Mouse (Mus musculus) gastrocnemius, postnatal 36 days (tissue): Measurements from ENCODE around the gene Cxcr5. TPM values are rescaled to one million over a fixed set of nuclear protein-coding genes. Genes with fewer than 3 reads are reported as not detected.

Experiments used
- DNase-seq, 2 experiments: peaks; one replicate each; pipeline ENCODE4 v3.0.0; 2022
- intact Hi-C: fragments of 180-260 bp; cut with DNase I; formaldehyde crosslinking; loops from one replicate; pipeline ENCODE4 v1.15.1; 2025
- total RNA-seq, 2 experiments: library from RNA; stranded (reverse); gene quantifications; 2 replicates each; pipeline ENCODE4 v1.2.3; 2021

Gene Cxcr5
- total RNA-seq, 2 experiments from 2014 or later: not detected

DNA sequence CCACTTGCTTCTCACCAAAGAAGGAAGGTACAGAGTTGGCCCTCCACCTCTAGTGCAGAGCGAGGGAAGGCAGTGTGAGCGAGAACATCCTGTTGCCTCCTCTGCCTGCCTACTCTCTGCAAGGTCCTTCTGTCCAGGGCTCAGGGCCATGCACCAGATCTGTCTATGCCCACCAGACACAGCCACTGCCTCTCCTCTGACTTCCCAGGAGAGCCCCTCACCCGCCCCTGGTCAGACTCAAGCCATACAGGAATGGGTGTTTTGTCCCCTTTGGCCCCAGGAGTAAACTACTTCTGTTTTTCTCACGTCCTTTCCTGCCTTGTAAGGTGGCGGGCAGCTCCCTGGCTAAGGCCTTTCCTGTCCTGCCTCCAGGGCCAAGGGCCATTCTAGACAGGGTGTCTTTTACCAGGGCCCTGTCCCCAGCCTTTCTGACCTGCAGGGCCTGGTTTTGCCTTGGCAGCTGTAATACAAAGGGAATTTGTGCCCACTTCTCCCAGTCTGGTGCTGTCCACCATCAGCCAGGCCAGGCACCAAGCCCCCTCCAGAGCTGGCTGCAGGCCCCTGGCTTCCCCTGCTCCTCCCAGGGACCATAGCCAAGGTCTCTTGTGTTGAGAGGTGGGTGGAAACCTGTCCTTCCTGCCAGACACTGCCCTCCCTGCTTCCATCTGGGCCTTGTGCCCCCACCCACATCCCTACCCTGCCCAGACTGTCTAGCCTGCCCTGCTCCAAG lies 50.6 kb downstream of the Cxcr5 start:
- DNase-seq: peak in 1 of 2 experiments; percentile 48
- intact Hi-C loops: loop anchor here (2.0 kb wide), 1 partner anchor 94 kb away; the partner anchor contains the start of gene Ddx6

DNA sequence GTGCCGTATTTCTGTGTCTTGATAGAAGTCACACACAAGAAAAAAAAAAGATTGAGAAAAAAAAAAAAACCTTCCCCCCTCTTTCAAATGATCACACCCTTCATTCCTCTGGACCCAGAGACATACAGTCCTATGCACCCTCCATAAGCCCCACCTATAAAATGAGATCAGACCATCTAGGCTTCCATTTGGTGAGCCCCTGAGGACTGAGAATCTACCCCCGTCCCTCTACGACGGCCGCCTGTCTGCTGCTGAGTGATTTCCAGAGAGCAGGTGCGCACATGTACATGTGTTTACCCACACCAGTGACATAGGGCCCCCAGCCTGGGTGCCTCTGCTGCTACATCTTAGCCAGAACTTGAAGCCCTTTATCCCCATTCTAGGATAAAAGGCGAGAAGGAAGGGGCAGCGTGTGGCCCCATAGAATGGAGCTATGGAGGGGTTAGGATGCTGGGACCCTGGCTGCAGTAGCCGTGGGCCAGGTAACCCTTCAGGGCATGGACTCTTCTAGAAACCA lies 51.3 kb downstream of the Cxcr5 start:
- DNase-seq: no peak
- intact Hi-C loops: loop anchor here (2.0 kb wide), 1 partner anchor 94 kb away; the partner anchor contains the start of gene Ddx6

DNA sequence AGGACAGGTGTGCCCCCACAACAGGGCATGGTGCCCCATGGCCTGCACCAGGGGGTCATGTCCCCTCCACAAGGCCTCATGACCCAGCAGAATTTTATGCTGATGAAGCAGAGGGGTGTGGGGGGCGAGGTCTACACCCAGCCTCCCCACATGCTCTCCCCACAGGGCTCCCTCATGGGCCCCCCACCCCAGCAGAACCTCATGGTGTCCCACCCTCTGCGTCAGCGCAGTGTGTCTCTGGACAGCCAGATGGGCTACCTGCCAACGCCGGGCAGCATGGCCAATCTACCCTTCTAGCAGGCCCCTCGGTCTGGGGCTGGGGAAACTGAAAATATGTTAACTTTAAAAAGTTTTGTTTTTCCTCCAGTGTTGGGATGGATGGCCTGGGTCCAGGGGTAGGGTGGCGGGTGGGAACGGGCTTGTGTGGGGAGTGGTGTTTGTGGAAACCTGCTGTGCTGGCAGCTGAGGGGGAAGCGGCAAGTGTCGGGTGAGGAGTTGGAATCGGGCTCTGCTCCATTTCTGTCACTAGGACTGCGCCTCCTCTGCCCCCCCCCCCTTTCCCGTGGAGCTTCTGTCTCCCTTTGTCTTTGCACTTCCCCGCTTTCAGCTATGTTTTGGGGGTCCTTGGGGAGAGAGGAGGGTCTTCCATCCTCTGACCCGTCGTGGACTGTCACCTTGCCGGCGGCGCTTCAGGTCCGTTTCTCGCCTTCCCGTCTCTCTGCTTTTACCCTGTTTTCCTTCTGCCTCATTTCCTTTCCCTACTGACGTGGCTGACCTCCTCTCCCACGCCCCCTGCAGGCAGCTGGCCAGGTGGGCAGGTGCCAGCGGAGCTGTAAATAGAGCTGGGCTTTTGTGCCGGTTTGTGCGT lies 52.0 kb downstream of the Cxcr5 start:
- intact Hi-C loops: loop anchor here (2.0 kb wide), 1 partner anchor 95 kb away; the partner anchor contains the start of gene Ddx6

DNA sequence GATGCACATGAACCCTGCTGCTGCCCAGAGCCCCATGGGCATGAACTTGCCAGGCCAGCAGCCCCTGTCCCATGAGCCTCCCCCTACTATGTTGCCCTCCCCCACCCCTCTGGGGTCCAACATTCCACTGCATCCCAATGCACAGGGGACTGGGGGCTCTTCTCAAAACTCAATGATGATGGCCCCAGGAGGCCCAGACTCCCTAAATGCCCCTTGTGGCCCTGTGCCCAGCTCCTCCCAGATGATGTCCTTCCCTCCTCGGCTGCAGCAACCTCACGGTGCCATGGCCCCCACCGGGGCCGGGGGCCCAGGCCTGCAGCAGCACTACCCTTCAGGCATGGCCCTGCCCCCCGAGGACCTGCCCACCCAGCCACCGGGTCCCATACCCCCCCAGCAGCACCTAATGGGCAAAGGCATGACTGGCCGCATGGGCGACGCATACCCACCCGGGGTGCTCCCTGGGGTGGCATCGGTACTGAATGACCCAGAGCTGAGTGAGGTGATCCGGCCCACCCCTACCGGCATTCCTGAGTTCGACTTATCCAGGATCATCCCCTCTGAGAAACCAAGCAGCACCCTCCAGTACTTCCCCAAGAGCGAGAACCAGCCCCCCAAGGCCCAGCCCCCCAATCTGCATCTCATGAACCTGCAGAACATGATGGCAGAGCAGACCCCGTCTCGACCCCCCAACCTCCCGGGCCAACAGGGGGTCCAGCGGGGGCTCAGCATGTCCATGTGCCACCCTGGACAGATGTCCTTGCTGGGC lies 52.8 kb downstream of the Cxcr5 start:
- intact Hi-C loops: no loop called here
- no peak for DNase-seq

More for the DNA sequence above, 52.0 kb downstream of the Cxcr5 start:
- peak; percentile 85 to 86 for DNase-seq

DNA sequence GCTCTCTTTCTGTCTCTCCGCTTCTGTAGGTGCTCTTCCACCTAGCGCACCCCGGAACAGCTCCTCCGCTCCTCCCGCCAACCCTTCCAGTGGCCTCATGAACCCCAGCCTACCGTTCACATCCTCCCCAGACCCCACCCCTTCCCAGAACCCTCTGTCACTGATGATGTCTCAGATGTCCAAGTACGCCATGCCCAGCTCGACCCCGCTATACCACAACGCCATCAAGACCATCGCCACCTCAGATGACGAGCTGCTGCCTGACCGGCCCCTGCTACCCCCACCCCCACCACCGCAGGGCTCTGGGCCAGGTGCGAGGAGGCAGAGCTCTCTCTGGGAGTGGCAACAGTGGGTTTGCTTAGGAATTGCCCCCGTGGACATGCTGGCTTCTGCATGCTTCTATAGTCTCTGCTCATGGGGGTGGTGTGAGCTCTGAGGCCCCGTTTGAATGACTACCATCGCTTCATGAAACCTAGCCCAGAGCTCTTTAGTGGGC lies 53.5 kb downstream of the Cxcr5 start:
- no peak for DNase-seq
- intact Hi-C loops: no loop called here

DNA sequence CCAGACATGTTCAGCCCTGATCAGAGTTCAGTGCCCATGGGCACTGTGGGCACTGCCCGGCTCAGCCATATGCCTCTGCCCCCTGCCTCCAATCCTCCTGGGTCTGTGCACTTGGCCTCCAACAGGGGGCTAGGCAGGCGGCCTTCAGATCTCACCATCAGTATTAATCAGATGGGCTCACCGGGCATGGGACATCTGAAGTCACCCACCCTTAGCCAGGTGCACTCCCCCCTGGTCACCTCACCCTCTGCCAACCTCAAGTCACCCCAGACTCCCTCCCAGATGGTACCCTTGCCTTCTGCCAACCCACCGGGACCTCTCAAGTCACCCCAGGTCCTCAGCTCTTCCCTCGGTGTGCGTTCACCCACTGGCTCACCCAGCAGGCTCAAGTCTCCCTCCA lies 54.3 kb downstream of the Cxcr5 start:
- intact Hi-C loops: loop anchor here (2.0 kb wide), 1 partner anchor 145 kb away; no protein-coding TSS in a partner anchor

DNA sequence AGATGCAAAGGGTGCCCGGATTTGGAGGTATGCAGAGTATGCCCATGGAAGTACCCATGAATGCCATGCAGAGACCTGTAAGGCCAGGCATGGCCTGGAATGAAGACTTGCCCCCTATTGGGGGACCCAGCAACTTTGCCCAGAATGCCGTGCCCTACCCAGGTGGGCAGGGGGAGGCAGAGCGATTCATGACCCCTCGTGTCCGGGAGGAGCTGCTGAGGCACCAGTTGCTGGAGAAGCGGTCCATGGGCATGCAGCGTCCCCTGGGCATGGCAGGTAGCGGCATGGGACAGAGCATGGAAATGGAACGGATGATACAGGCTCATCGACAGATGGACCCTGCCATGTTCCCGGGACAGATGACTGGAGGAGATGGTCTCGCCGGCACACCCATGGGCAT lies 55.1 kb downstream of the Cxcr5 start:
- intact Hi-C loops: loop anchor here (2.0 kb wide), 1 partner anchor 146 kb away; no protein-coding TSS in a partner anchor
- no peak for DNase-seq

More for the DNA sequence above, 54.3 kb downstream of the Cxcr5 start:
- DNase-seq: no peak

DNA sequence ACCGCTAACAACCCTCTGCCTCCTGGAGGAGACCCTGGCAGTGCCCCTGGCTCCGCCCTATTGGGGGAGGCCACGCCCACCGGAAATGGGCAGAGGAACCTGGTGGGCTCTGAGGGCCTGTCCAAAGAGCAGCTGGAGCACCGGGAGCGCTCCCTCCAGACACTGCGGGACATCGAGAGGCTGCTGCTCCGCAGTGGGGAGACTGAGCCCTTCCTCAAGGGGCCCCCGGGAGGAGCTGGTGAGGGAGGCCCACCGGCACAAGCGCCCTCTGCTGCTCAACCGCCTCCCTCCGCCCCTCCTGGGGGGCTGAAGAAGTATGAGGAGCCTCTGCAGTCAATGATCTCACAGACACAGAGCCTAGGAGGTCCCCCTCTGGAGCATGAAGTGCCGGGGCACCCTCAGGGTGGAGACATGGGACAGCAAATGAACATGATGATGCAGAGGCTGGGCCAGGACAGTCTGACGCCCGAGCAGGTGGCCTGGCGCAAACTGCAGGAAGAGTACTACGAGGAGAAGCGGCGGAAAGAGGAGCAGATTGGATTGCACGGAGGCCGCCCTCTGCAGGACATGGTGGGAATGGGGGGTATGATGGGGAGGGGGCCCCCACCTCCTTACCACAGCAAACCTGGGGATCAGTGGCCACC lies 55.7 kb downstream of the Cxcr5 start:
- peak in 1 of 2 experiments; percentile 27 for DNase-seq
- intact Hi-C loops: loop anchor here (2.0 kb wide), 1 partner anchor 147 kb away; no protein-coding TSS in a partner anchor

DNA sequence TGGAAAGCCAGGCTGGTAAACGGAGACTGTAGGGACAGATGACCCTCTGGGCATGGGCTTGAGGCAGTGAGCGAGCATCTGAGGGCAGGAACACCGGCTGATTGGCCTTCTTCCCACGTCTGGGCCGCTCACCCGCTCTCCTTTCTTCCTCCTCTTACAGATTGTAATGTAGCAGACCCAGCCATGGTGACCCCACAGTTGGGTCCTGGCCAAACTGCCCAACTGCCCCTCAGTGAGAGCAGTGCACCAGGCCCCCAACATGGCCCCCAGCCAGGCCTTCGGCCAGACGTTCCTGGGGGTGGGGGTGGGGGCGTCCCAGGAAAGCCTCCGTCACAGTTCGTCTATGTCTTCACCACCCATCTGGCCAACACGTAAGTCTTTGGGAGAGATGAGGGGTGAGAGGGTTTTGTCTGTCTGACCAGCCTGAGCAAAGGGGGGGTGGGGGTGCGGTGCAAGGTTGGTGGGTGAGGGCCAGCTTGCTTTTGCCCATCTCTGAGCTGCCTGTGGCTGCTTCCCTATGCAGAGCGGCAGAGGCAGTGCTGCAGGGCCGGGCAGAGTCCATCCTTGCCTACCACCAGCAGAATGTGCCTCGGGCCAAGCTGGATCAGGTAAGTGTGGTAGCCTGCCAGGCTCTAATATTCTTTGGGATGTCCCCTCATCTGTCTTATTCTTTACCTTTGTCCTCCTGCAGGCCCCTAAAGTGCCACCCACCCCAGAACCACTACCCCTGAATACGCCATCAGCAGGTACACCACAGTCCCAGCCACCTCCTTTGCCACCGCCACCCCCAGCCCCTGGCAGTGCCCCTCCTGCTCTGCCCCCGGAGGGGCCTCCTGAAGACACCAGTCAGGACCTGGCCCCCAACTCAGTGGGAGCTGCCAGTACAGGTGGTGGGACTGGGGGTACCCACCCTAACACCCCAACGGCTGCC lies 56.5 kb downstream of the Cxcr5 start:
- DNase-seq: no peak
- intact Hi-C loops: no loop called here

DNA sequence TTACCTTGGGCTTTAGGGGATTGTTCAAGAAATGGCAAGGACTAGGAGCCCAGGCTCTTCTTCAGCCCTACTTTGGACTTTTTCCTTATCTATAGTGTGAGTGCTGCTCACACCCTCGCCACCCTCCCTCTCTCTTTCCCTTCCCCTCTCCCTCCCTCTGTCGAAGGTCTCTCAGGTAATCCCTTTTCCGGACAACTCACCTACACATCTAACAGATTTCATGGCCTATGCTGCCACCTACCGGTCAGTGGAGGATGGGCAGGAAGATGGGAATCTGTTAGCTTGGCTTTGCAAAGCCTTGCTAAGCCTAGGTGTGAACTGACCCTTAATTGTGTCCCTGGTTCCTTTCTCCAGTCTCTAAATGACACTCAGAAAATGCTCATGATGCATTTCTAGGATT lies 59.7 kb downstream of the Cxcr5 start:
- DNase-seq: peak; percentile 69 to 78
- intact Hi-C loops: loop anchor here (1.0 kb wide), 1 partner anchor 48 kb away; the partner anchor contains the start of gene Upk2

DNA sequence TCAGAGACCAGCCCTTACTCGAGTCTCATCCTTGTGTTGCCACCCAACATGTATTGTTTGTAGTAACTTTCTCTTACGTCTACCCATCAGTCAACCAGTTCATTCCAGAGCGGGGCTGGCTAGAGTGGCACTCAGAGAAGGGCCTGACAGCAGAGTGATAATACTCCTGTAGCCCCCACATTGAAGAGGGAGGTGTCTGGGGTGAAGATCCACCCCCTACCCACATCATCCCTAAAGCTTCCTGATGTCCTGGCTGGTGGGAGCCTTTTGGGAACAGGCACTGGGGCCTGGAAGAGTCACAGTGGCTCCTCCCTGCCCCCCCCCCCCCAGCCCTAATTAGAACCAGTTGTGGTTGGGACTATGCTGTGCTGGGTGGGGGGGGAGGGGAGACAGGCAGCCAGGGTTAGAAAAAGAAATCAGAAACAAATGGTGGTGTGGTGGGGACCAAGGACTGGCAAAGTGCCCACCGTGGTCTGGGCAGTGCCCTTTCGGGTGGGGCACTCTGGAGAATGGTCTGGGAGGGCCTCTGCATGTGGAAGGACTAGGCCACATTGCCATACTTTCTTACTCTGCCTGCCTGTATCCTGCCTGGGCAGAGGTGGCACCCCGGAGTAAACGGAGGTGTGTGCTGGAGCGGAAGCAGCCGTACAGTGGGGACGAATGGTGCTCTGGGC lies 60.3 kb downstream of the Cxcr5 start:
- DNase-seq: peak in 1 of 2 experiments; percentile 24
- intact Hi-C loops: no loop called here

DNA sequence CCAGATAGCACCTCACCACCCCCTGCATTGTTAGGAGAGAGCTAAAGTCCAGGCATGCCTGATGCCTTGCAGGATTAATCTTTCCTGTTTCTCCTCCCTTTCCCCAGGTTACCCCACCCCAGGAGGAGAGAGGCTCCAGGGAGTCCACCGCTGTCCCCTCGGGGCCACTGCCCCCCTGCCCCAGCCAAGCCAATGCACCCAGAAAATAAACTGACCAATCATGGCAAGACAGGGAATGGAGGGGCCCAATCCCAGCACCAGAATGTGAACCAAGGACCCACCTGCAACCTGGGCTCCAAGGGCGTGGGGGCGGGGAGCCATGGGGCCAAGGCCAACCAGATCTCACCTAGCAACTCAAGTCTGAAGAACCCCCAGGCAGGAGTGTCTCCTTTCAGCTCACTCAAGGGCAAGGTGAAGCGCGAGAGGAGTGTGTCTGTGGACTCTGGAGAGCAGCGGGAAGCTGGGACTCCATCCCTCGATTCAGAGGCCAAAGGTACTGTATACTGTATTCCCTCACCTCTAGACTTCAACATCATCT lies 61.0 kb downstream of the Cxcr5 start:
- intact Hi-C loops: loop anchor here (1.0 kb wide), 1 partner anchor 25 kb away; no protein-coding TSS in a partner anchor
- peak in 1 of 2 experiments; percentile 25 for DNase-seq

DNA sequence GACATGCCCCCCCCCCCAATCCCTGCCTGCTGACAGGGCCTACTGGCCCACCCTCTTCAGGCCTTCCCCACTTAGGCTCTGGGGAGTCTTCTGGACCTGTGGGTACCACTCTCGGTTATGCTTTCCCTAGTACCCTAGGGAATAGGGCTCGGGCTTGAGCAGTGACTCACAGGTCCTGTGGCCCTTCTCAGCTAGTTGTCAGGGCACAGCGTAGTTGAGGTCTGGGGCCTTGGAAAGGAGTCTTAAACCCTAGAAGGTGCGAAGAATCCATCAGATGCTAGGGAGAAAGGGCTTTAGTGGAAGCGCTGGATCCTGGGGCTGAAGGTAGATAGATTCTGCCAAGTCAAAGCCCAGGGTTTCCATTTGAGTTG lies 61.5 kb downstream of the Cxcr5 start:
- peak in 1 of 2 experiments; percentile 22 for DNase-seq
- intact Hi-C loops: loop anchor here (1.0 kb wide), 1 partner anchor 25 kb away; no protein-coding TSS in a partner anchor

DNA sequence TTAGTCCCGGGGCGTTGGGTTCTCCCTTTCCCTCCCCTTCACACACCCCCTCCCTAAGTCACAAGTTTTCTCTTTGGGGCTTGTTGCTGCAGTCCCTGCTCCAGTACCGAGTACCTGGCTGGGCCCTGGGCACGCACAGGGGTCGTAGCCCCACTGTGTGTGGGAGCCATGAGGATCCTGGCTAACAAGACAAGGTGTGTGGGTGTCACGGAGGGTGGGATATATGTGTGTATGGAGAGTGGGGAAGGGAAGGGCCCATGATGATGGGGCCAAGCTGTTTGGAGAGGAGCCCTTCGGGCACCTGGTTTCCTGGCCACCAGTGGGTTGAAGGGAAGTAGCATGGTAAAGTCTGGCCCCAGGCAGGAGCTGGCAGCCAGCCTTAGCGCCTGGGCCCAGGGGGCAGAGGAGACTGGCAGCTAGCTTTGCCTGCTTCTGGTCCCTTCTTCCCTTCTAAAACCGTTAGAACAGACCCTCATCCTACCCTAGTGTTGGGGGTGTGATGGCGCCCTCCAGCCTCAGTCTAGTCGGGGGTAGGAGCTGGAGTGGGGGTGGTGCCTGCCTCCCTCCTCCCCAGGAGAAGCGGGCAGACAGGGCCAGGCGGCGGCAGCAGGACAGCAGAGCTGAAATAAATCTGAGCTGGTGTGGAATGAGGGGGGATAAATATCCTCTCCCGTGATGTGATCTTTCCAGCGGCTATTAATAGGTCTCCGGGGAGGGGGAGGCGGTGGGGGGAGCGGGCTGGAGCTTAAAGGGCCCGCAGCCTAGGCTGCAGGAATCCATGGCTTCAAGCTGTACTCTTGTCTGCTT lies 62.1 kb downstream of the Cxcr5 start:
- DNase-seq: peak in 1 of 2 experiments; percentile 61
- intact Hi-C loops: loop anchor here (1.0 to 2.0 kb wide), 2 partner anchors 17 to 24 kb away; partner anchors contain the start of gene Bcl9l

DNA sequence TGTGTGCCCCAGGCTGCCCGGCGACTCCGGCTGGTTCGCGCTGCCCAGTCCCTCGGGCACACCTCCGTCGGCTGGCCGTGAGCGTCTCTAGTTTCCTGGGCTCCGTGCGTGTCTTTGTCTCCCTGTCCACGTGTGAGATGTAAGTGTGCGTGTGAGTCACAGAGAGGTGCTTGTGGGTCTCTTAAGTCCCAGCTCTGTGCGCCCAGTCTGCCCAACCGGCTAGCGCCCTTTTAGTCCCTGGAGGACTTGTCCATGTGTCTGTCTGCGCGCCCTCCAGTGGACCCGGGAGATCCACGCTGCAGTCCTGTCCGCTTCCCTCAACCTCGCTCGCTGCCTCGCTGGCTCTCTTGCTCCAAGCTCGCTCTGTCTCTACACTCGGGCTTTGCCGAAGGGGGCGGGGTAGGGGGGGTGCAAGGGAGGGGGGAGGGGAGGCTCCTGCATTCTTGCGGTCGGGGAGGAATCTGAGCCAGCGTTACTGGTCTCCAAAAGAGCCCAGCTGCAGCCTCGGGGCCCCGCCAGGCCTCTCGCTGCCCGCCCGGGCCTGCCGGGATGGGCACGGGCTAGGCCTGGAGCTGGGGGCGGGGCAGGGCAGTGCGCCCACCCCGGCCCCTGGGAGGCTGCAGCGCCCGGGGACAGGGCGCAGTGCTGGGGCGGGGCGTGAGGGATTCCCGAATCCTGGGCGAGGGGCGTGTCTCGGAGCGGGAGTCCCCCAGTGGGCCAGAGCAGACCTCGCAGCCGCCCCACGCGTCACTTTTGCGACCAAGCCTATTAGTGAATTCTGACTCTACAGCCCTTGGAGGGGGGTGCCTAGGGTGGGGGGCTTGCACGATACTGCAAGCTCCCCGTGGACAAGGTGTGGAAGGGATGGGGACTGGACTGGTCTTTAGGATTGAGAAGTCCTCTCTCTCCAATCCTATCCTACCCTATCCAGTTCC lies 63.0 kb downstream of the Cxcr5 start:
- DNase-seq: peak in 1 of 2 experiments; percentile 69
- intact Hi-C loops: loop anchor here (2.0 kb wide), 1 partner anchor 16 kb away; the partner anchor contains the start of gene Bcl9l
